Mouse (Mus musculus) brown adipose tissue, adult 24 weeks (tissue): ENCODE measurements around the gene Zfp652. TPM values are rescaled to one million over a fixed set of nuclear protein-coding genes. Genes with fewer than 3 reads are reported as not detected.

Source experiments
- H3K27ac ChIP-seq: fragments of 200-500 bp; replicated peaks from 2 replicates; pipeline ENCODE4 v1.5.1; 2012; ENCODE audit warnings: low read depth, mild to moderate bottlenecking, low read length
- H3K4me1 ChIP-seq: fragments of 200-500 bp; 2 replicates; pipeline ENCODE4 v1.6.1; 2012; ENCODE audit warnings: low read length, mixed read lengths; ENCODE audit not compliant: control insufficient read depth, insufficient read depth, insufficient read length
- H3K4me3 ChIP-seq: fragments of 200-500 bp; 2 replicates; pipeline ENCODE4 v1.5.1; 2012; ENCODE audit warnings: low read depth, mild to moderate bottlenecking, low read length, moderate library complexity; ENCODE audit not compliant: insufficient read depth
- polyA plus RNA-seq: library from polyadenylated mRNA; stranded (reverse); fragments of >200 nt; gene quantifications from 2 replicates; pipeline ENCODE4 v1.2.4, GENCODE M21; 2012; ENCODE audit not compliant: missing spikeins, insufficient read depth, insufficient read length

Gene Zfp652
- polyA plus RNA-seq, 1 experiment: 12.0 TPM

GRCm38 (mm10) chr11:95822437-95822836 is 110.0 kb downstream of the Zfp652 start:
- Histone ChIP-seq H3K27ac (peak overlapping the region; percentile 98), H3K4me1 (peaks cover 10% of the 10 kb centered on the region; the same call in 1 of the 2 replicates), H3K4me3 (no peak overlapping the region)

- Histone ChIP-seq H3K4me1 (peaks cover 10% of the 10 kb centered on the region; the same call in 1 of the 2 replicates), H3K4me3 (peak within 1 kb of the TSS; percentile 89), H3K27ac (peak within 1 kb of the TSS; percentile 100)
Measured at GRCm38 (mm10) chr11:95824071-95824876, 111.8 kb downstream of the Zfp652 start, which contains the start of gene Phospho1. Gene Phospho1, plus strand, starts transcription at chr11:95824499.

- H3K4me1 ChIP-seq: peaks cover 14% of the 10 kb centered on the region; the same call in 1 of the 2 replicates
Measured at GRCm38 (mm10) chr11:95824877-95825243, 112.4 kb downstream of the Zfp652 start.

GRCm38 (mm10) chr11:95825625-95826024 is 113.2 kb downstream of the Zfp652 start:
- H3K27ac ChIP-seq: peak overlapping the region; percentile 100
- peak overlapping the region; percentile 89 for H3K4me3 ChIP-seq
- H3K4me1 ChIP-seq: peaks cover 21% of the 10 kb centered on the region

More at GRCm38 (mm10) chr11:95824877-95825243, 112.4 kb downstream of the Zfp652 start:
- H3K4me3 ChIP-seq: peak overlapping the region; percentile 89
- peak overlapping the region; percentile 100 for H3K27ac ChIP-seq

GRCm38 (mm10) chr11:95826317-95827167 is 114.1 kb downstream of the Zfp652 start:
- peak overlapping the region; percentile 100 for H3K27ac ChIP-seq
- H3K4me3 ChIP-seq: peak overlapping the region; percentile 48

GRCm38 (mm10) chr11:95827168-95827447 is 114.6 kb downstream of the Zfp652 start:
- Histone ChIP-seq H3K27ac (peak overlapping the region; percentile 100), H3K4me1 (peaks cover 23% of the 10 kb centered on the region), H3K4me3 (peak overlapping the region; percentile 48)

More at GRCm38 (mm10) chr11:95826317-95827167, 114.1 kb downstream of the Zfp652 start:
- H3K4me1 ChIP-seq: peaks cover 29% of the 10 kb centered on the region

GRCm38 (mm10) chr11:95827464-95828085 is 115.1 kb downstream of the Zfp652 start:
- H3K27ac ChIP-seq: peak overlapping the region; percentile 100
- peak overlapping the region; percentile 48 for H3K4me3 ChIP-seq
- peaks cover 23% of the 10 kb centered on the region for H3K4me1 ChIP-seq

GRCm38 (mm10) chr11:95828181-95828964 is 115.9 kb downstream of the Zfp652 start:
- Histone ChIP-seq H3K27ac (peak overlapping the region; percentile 62), H3K4me3 (peak overlapping the region; percentile 33), H3K4me1 (peaks cover 23% of the 10 kb centered on the region)

- peaks cover 26% of the 10 kb centered on the region for H3K4me1 ChIP-seq
- H3K4me3 ChIP-seq: 0 out of 2 replicates have a peak overlapping the region, but pooled peaks have one; percentile 44
- no peak overlapping the region; the same call in 1 of the 2 replicates for H3K27ac ChIP-seq
Measured at GRCm38 (mm10) chr11:95829526-95830050, 117.1 kb downstream of the Zfp652 start.

- Histone ChIP-seq H3K4me1 (peaks cover 36% of the 10 kb centered on the region), H3K4me3 (peak overlapping the region; percentile 44), H3K27ac (0 out of 2 replicates have a peak overlapping the region, but pooled peaks have one; percentile 1)
Measured at GRCm38 (mm10) chr11:95830411-95831275, 118.2 kb downstream of the Zfp652 start.

GRCm38 (mm10) chr11:95831276-95831619 is 118.8 kb downstream of the Zfp652 start:
- Histone ChIP-seq H3K4me1 (peaks cover 39% of the 10 kb centered on the region), H3K4me3 (peak overlapping the region; percentile 44), H3K27ac (no peak overlapping the region; the same call in 1 of the 2 replicates)

GRCm38 (mm10) chr11:95831641-95832040 is 119.2 kb downstream of the Zfp652 start:
- Histone ChIP-seq H3K27ac (no peak overlapping the region), H3K4me3 (peak overlapping the region; percentile 44), H3K4me1 (peaks cover 39% of the 10 kb centered on the region)
